Mouse (Mus musculus): Measurements from ENCODE around the gene Znhit6.

Gene Znhit6

DNA sequence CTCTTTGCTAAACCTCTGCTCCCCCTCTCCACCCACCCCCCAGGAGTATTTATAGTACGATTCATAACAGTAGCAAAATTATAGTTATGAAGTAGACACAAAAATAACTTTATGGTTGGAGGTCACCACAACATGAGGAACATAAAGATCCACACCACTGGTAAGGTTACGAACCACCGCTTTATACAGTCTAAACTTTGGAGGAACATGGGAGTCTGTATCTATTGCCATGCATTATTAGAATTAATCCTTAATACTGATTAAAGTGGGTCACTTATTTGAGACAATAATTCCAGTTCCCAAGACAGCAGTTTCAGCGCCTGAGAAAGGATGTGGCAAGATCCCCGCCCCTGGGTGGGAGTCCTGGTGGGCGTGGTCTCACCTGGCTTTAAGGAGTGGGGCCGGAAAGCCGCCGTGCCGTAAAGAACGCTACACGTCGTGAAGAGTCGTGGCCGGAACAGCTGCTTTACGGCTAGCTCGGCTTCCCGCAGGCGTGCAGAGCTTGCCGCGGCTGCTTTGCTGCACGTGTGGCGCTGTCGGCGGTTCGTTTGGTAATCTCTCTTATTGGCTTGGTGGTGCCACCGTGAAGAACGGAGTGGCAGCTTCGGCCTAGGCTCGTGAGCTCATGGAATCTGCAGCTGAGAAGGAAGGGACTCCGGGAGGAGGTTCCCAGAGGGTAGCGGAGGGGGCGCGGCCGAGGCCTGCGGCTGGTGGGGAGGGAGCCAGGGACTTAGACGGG, at the start of gene Znhit6:
Znhit6 (plus strand) TSS at position 463 of the 739 bp plus-strand sequence.
- peak; percentile 94 for DNase-seq

DNA sequence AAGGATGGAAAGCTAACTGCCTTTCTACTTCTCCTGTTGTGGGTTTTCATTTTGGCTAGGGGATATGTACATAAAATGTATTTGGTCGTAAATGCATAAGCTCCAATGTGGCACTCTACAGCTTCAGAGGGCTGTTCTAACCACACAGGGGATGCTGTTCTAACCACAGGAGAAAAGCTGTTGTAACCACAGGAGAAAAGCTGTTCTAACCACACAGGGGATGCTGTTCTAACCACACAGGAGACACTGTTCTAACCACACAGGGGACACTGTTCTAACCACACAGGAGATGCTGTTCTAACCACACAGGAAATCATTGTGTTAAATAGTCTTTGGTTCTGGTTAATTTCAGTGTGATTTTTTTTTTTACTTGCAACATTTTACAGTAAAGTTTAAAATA, 38.1 kb upstream of the Znhit6 start:
- no peak for DNase-seq

DNA sequence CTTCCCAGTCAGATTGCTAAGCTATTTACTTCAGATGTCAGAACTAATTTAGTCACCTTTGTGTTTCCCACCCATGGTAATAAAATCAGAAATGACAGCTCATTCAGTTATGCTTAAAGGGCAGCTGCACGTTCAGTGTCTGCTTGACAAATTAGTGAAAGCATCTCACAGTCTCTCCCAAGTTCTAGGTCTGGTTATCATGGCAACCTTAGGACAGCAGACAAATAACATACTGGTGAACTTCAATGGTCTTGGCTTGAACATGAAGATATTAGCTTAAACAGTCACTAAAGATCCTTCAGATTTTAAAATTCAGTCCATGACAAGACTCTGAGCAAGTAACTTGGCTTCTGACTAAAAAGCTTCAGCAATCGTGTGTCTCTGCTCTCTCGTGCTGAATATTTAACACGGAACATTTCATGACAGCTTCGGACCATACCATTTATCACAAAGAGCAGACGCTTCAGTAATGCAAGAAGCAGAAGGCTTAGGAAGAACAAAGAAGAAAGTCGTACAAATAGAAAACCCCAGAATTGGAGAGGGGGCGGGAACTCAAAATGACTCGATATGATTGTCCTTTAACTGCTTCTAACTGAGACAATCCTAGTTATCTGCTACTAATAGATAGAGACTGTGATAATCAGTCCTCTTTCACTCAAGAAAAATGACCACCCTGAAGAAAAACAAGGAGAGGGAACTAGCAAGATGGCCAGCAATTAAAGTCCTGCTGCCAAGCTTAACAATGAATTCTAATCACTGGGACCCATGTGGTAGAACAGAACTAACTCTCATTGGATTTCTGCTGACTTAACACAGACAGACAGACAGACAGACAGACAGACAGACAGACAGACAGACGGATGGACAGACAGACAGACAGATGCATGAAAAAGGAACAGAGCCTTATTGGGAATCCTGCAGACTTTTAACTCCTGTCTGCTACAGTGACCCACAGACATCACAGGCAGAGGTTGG, 27.3 kb upstream of the Znhit6 start:
- no peak for DNase-seq

DNA sequence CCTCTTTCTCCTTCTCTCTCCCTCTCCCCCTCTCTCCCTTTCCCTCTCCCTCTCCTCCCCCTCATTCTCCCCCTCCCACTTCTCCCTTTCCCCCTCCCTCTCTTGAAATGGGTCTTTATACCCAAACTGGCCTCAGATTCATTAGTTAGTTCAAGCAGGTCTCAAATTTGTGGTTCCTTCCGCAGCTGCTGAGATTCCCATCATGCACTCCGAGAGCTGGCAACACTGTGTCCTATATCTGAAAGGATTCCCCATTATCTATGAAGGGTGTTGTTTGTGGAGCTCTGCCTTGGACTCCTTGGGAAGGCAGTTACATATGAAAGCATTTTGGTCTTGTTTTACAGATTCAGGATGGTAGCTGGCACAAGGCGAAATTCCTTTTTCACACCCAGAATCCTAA, 25.8 kb upstream of the Znhit6 start:
- DNase-seq = no peak

GRCm38 (mm10) chr3:145554388-145554787, 21.6 kb upstream of the Znhit6 start:
- DNase-seq = no peak

DNA sequence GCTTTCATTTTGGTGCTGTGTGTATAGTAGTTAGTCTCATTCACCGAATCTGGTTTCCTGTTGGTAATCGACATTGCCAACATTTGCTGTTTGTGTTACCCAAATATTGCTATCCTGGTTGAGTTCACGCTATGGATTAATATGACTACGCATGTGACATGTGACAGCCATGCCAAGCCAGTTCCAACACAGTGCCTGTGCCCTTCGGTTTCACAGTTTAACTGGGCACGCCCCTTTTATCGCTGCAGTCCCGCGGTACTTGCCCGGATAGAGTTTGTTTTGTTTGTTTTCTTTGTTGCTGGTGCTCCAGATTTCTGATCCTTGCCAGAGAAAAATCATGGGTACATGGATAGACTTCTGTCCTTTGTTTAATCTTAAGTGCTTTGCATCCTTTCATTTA, 19.8 kb upstream of the Znhit6 start:
- DNase-seq = no peak

DNA sequence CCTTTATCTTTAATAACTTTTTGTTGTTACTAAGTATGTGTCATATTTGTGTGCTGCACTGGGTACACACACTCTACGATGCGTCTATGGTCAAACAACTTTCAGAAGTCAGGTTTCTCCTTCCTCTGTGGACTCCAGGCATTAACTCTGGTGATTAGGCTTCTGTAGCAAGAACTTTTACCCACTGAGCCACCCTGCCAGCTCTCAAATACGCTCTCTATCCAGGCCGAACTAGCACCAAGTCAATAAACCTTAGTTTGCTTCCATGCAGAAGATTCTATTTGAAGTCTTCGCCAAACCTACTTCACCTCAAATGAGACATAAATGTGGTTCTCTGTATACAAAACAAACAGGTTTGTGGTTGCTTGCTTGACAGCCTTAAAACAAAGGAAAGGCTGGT, 16.3 kb upstream of the Znhit6 start:
- DNase-seq = no peak

DNA sequence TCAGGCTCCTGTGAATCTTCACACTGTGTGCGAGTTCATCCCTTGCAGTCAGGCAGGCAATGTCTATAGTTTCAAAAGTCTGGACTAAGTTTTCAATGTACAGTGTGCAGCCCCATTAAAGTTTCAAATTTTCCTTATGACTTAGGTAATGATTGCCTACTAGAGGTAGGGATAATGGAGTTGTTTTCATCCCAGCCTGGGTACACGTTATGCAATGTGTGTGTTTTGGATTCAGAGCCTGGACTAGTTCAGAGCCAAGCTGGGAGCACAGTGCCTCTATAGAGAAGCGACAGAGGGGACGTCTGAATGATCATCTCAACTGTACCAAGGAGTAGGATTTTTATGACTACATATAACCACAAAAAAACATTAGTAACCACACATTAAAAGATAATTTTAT, 15.9 kb upstream of the Znhit6 start:
- DNase-seq = no peak

DNA sequence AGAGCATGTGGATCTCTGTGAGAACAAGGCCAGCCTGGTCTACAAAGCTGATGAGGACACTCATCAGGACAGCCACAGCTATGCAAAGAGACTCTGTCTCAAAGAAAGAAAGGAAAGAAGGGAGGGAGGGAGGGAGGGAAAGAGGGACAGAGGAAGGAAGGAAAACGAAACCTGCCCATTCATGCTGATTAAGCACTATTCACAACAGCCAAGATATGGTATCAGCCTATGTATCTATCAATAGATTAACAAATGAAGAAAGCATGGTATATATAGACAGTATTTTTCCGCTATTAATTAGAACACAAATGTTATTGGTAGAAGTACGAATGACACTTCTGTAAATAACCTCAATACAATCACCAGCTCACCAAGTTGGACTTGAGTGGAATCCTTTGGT, 1.5 kb upstream of the Znhit6 start:
- no peak for DNase-seq

DNA sequence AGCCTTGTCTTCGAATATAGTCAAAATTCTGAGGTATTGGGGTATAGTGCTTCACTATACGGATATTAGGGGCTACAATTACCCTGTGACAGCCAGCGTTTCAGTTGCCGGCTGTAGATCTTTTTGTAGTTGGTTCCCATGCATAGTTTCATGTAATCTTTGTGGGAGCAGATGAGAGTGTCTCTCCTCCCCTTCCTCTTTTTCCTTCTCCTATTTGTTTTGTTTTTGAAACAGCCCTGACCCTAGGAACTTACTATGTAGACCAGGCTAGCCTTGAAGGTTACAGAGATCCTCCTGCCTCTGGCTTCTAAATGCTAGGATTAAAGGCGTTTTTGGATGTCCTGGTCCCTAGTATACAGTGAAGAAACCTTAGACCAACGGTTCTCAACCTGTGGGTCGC, 665 bp upstream of the Znhit6 start:
- no peak for DNase-seq

- DNase-seq = no peak
These were observed 447 bp downstream of the Znhit6 start for GRCm38 (mm10) chr3:145576482-145576822.

DNA sequence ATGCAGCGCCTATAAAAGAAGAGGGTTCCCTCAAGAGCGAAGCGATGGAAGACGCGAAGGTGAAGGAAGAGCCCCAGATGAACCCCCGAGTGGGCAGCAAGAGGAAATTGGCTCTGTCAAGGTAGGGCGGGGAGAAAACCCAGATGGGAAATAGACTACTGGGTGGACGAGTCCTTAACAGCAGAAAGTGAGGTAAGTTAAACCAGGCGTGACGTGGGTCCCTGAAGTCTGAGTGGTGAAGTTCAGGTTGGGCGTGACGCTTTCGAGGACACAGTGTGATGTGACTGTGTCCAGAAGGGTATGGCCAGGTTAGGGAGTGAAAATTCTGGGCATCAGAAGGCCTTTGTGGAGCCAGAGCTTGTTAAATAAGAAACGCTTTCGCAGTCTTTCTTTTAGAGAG, 871 bp downstream of the Znhit6 start:
- DNase-seq = no peak

DNA sequence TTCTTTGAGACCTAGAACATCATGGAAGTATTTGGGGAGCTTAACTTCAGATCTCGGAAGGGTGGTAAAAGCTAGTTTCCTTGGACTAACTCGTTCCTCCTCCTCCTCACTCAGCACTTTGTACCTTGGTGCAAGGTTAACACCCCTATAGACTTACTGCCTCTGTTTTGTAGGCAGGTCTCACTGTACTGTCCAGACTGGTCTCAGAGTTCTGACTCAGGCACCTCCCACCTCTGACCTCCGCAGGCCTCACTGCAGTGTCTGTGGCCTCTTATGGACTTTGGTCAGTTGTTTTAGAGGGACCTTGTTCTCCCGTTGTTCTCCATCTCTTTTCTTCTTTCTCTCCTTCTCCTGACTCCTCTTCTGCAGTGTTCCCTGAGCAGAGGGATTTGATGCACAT, 7.0 kb downstream of the Znhit6 start:
- no peak for DNase-seq

- no peak for DNase-seq
These were observed 7.7 kb downstream of the Znhit6 start for GRCm38 (mm10) chr3:145583522-145584200.

GRCm38 (mm10) chr3:145590562-145590961, 14.6 kb downstream of the Znhit6 start:
- no peak for DNase-seq

DNA sequence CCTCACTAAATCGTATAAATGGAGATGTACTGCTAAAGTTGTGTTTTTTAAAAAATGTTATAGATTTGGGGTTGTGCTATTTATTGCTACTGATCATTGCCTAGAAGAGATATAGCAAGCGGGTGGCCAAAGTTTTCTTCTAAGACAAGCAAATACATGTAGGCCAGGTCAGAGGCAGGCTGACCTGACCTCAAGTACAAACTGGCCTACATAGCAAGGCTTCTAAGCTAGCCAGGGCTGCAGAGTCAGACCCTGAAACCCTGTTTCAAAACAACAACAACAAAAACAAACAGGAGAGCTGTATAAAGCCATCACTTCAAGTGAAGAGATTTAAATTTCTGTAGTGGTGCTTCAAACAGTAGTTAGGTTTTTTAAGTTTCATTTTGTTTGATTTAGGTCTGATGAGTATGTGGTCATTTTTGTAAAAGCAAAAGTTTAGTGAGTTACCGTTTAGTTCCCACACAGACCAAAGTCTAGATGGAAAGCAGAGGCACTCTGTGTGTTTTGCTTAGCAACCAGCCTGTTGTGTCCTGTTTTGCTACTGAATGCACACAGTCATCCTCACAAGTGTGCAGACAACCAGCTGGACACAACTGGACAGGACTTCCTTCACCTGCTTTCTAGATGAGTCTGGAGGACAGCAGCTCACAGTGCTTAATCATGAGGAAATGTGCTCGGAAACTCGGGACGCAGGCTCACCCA, 16.0 kb downstream of the Znhit6 start:
- DNase-seq = no peak

DNA sequence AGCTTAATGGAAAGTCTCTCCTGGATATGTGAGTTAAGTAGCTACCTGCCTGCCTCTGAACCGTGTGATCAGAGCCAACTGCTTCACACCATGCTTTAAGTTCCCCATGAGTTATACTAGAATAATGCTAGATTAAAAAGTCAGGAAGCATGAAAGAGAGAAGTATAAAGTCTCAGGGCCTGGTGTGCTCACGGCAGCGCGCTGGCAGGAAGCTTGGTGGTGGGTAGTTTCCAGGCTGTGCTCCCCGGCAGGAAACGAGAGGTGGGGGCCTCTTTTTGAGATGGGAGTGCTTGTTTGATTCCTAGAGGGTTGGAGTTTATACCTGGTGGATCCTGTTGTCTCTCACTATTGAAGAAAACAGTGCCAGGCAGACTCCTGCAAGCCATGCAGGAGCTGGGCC, 19.3 kb downstream of the Znhit6 start:
- DNase-seq = no peak

GRCm38 (mm10) chr3:145599059-145599458, 23.1 kb downstream of the Znhit6 start:
- DNase-seq = no peak

DNA sequence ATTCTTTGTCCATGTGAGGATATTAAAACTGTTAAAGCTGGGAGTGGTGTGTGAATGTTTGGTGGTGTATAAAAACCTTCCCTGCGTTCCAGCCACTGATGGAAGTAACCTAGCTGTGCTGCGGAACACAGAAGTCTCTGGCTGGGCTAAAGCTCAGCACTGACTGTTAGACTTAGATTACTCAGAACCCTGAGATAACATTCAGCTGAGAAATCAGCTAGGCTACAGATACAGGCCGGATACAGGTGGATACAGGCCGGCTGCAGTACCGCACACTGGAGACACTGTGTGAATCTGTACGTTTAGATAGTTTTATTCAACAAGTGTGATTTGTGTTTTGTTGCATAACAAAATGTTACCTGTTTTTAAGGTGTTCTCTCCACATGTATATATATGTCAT, 24.8 kb downstream of the Znhit6 start:
- no peak for DNase-seq

GRCm38 (mm10) chr3:145601345-145601744, 25.3 kb downstream of the Znhit6 start:
- DNase-seq = no peak

- DNase-seq = peak; percentile 18
These were observed 26.6 kb downstream of the Znhit6 start for GRCm38 (mm10) chr3:145602410-145603206.

Measured in kidney, adult 18-20 months (tissue).